Mouse (Mus musculus) MEL (cell line): ENCODE data around the gene Bicral. TPM values are rescaled to one million over a fixed set of nuclear protein-coding genes. Genes with fewer than 3 reads are reported as not detected.
A peak's percentile ranks its signal among the peaks of the same experiment; 100 is the strongest.

ENCODE experiments used
- DNase-seq: peaks from one replicate; pipeline ENCODE4 v3.0.0; 2011; ENCODE audit warnings: low read depth, low spot score
- H3K27ac ChIP-seq: 2 replicates; pipeline ENCODE4 v1.5.1; 2012; ENCODE audit warnings: low read depth, mild to moderate bottlenecking, control low read depth, low read length, moderate library complexity; ENCODE audit not compliant: control insufficient read depth
- H3K27me3 ChIP-seq, 2 experiments: fragments of 150-350 bp in 1 of 2; sonication (generic) in 1 of 2; 2 replicates each; pipeline ENCODE4 v1.6.1; 2012; ENCODE audit warnings: low read length in 2 of 2, mild to moderate bottlenecking in 2 of 2, improper control_type of control experiment in 1 of 2, moderate library complexity in 1 of 2; ENCODE audit not compliant: insufficient read depth in 2 of 2, control insufficient read depth in 1 of 2
- H3K36me3 ChIP-seq, 2 experiments: 2 replicates each; pipeline ENCODE4 v1.6.1; 2012 to 2014; ENCODE audit warnings: low read length in 2 of 2, improper control_type of control experiment in 1 of 2, inconsistent platforms in 1 of 2, mild to moderate bottlenecking in 1 of 2; ENCODE audit not compliant: insufficient read depth in 2 of 2, control insufficient read depth in 1 of 2
- H3K4me1 ChIP-seq, 2 experiments: fragments of 150-350 bp in 1 of 2; sonication (generic) in 1 of 2; 2 replicates each; pipeline ENCODE4 v1.6.1; 2012; ENCODE audit warnings: low read length in 2 of 2, improper control_type of control experiment in 1 of 2, mild to moderate bottlenecking in 1 of 2; ENCODE audit not compliant: insufficient read depth in 2 of 2, control insufficient read depth in 1 of 2
- H3K4me3 ChIP-seq, 2 experiments: fragments of 150-350 bp in 1 of 2; sonication (generic) in 1 of 2; 2 replicates each; pipeline ENCODE4 v1.5.1; 2012; ENCODE audit warnings: low read depth in 2 of 2, low read length in 2 of 2, mild to moderate bottlenecking in 2 of 2, moderate library complexity in 2 of 2, control low read depth in 1 of 2, improper control_type of control experiment in 1 of 2; ENCODE audit not compliant: control insufficient read depth in 1 of 2, insufficient read depth in 1 of 2
- H3K79me2 ChIP-seq: 2 replicates; pipeline ENCODE4 v1.6.1; 2012; ENCODE audit warnings: mild to moderate bottlenecking, low read length, moderate library complexity; ENCODE audit not compliant: control insufficient read depth, poor library complexity, insufficient read depth
- H3K9ac ChIP-seq: 2 replicates; pipeline ENCODE4 v1.6.1; 2012; ENCODE audit warnings: low read depth, mild to moderate bottlenecking, control low read depth, low read length, moderate library complexity; ENCODE audit not compliant: control insufficient read depth, poor library complexity, severe bottlenecking
- H3K9me3 ChIP-seq: fragments of 150-350 bp; sonication (generic); replicated peaks from 2 replicates; pipeline ENCODE4 v1.6.1; 2012; ENCODE audit warnings: mild to moderate bottlenecking, low read length, improper control_type of control experiment, moderate library complexity; ENCODE audit not compliant: insufficient read depth
- BHLHE40 ChIP-seq: IDR thresholded peaks from 2 replicates; pipeline ENCODE4 v1.6.1; 2012; ENCODE audit warnings: low read depth, mild to moderate bottlenecking, inconsistent platforms, low read length, improper control_type of control experiment, borderline replicate concordance
- E2F4 ChIP-seq: IDR thresholded peaks from 2 replicates; pipeline ENCODE4 v1.6.1; 2011; ENCODE audit warnings: low read depth, low read length, improper control_type of control experiment, borderline replicate concordance
- EP300 ChIP-seq, 2 experiments: IDR thresholded peaks; 2 replicates each; pipeline ENCODE4 v1.6.1; 2011; ENCODE audit warnings: improper control_type of control experiment in 2 of 2, low read length in 2 of 2, low read depth in 1 of 2, mild to moderate bottlenecking in 1 of 2
- ETS1 ChIP-seq: IDR thresholded peaks from 2 replicates; pipeline ENCODE4 v1.6.1; 2012; ENCODE audit warnings: low read depth, mild to moderate bottlenecking, inconsistent platforms, low read length, improper control_type of control experiment, moderate library complexity
- GATA1 ChIP-seq: IDR thresholded peaks from 2 replicates; pipeline ENCODE4 v1.6.1; 2011; ENCODE audit warnings: low read depth, low read length, improper control_type of control experiment
- MAX ChIP-seq: IDR thresholded peaks from 2 replicates; pipeline ENCODE4 v1.6.1; 2011; ENCODE audit warnings: low read length, improper control_type of control experiment
- MYC ChIP-seq: IDR thresholded peaks from 2 replicates; pipeline ENCODE4 v1.6.1; 2011; ENCODE audit warnings: low read depth, mild to moderate bottlenecking, low read length, improper control_type of control experiment, moderate library complexity
- POLR2A ChIP-seq, 2 experiments: IDR thresholded peaks; 2 replicates each; pipeline ENCODE4 v1.6.1; 2011 to 2012; ENCODE audit warnings: low read length in 2 of 2, mild to moderate bottlenecking in 2 of 2, control low read depth in 1 of 2, improper control_type of control experiment in 1 of 2, low read depth in 1 of 2, moderate library complexity in 1 of 2; ENCODE audit not compliant: control insufficient read depth in 1 of 2, insufficient read depth in 1 of 2, poor library complexity in 1 of 2
- RAD21 ChIP-seq: IDR thresholded peaks from 2 replicates; pipeline ENCODE4 v1.6.1; 2011; ENCODE audit warnings: mild to moderate bottlenecking, low read depth, low read length, improper control_type of control experiment
- RCOR1 ChIP-seq: IDR thresholded peaks from 2 replicates; pipeline ENCODE4 v1.6.1; 2012; ENCODE audit warnings: low read depth, mild to moderate bottlenecking, inconsistent platforms, low read length, improper control_type of control experiment
- SIN3A ChIP-seq: IDR thresholded peaks from 2 replicates; pipeline ENCODE4 v1.6.1; 2012; ENCODE audit warnings: low read length, improper control_type of control experiment, inconsistent platforms
- TAL1 ChIP-seq: IDR thresholded peaks from 2 replicates; pipeline ENCODE4 v1.6.1; 2012; ENCODE audit warnings: mild to moderate bottlenecking, inconsistent platforms, low read length, moderate library complexity, mixed read lengths
- TCF12 ChIP-seq: IDR thresholded peaks from 2 replicates; pipeline ENCODE4 v1.6.1; 2014; ENCODE audit warnings: low read depth, mild to moderate bottlenecking, inconsistent platforms, low read length, improper control_type of control experiment, moderate library complexity
- USF2 ChIP-seq, 2 experiments: IDR thresholded peaks; 2 replicates each; pipeline ENCODE4 v1.6.1; 2011 to 2012; ENCODE audit warnings: improper control_type of control experiment in 2 of 2, low read length in 2 of 2, borderline replicate concordance in 1 of 2, inconsistent platforms in 1 of 2, low read depth in 1 of 2, mild to moderate bottlenecking in 1 of 2; ENCODE audit not compliant: insufficient read depth in 1 of 2
- ZC3H11A ChIP-seq: IDR thresholded peaks from 2 replicates; pipeline ENCODE4 v1.6.1; 2012; ENCODE audit warnings: low read depth, mild to moderate bottlenecking, inconsistent platforms, low read length, improper control_type of control experiment
- ZMIZ1 ChIP-seq: IDR thresholded peaks from 2 replicates; pipeline ENCODE4 v1.6.1; 2012; ENCODE audit warnings: low read depth, mild to moderate bottlenecking, inconsistent platforms, low read length, improper control_type of control experiment, moderate library complexity
- ZNF384 ChIP-seq: IDR thresholded peaks from 2 replicates; pipeline ENCODE4 v1.6.1; 2012; ENCODE audit warnings: low read depth, mild to moderate bottlenecking, inconsistent platforms, low read length, improper control_type of control experiment
- polyA plus RNA-seq, 2 experiments: library from polyadenylated mRNA; stranded (reverse) in 1 of 2; unstranded in 1 of 2; fragments of >175 nt in 1 of 2; fragments of >200 nt in 1 of 2; gene quantifications; 2 replicates each; pipeline versions ENCODE4 v1.2.1 to v1.2.4; 2012; ENCODE audit warnings: low replicate concordance in 2 of 2, low read depth in 1 of 2; ENCODE audit not compliant: insufficient read length in 2 of 2, insufficient read depth in 1 of 2, missing spikeins in 1 of 2
- total RNA-seq: library from RNA; depleted of rRNA; stranded (reverse); fragments of 300-350 nt; gene quantifications from 2 replicates; pipeline ENCODE4 v1.2.3, GENCODE M21; 2012

Bicral gene
- total and polyA plus RNA-seq, 3 experiments, result 3.7 to 6.9 TPM; not detected in 1

GRCm38 (mm10) chr17:46820628-46821027, 37.7 kb downstream of the Bicral start:
- DNase-seq, result no peak
- H3K79me2 ChIP-seq, result no peaks in the 10 kb centered on the region
- no peak overlapping the region for H3K4me3 ChIP-seq
- no peak for TF ChIP-seq ZC3H11A
- no peak for TF ChIP-seq E2F4
- TF ChIP-seq RCOR1, result no peak
- peaks cover 0 to 12% of the 10 kb centered on the region in 2 experiments; a peak in 2 of 4 replicates for H3K4me1 ChIP-seq
- no peaks in the 10 kb centered on the region for H3K27me3 ChIP-seq
- no peak overlapping the region for H3K27ac ChIP-seq
- H3K9me3 ChIP-seq, result no peaks in the 10 kb centered on the region
- H3K9ac ChIP-seq, result no peak overlapping the region
- H3K36me3 ChIP-seq, result peaks cover 0 to 8% of the 10 kb centered on the region in 2 experiments; a peak in 2 of 4 replicates

- H3K27ac ChIP-seq, result peak overlapping the region; percentile 41
- peaks cover 0 to 8% of the 10 kb centered on the region in 2 experiments; a peak in 2 of 4 replicates for H3K36me3 ChIP-seq
- peaks cover 0 to 12% of the 10 kb centered on the region in 2 experiments; a peak in 2 of 4 replicates for H3K4me1 ChIP-seq
- TF ChIP-seq BHLHE40 (peak; percentile 62; the same call in 1 of the 2 replicates), ETS1 (peak; percentile 76), ZC3H11A (no peak), ZNF384 (no peak; the same call in 1 of the 2 replicates), SIN3A (0 out of 2 replicates have a peak, but pooled peaks have one; percentile 51), TAL1 (peak; percentile 46; the same call in 1 of the 2 replicates), RAD21 (no peak), MAX (peak; percentile 62; the same call in 1 of the 2 replicates), GATA1 (peak; percentile 65), USF2 (IDR thresholded peaks at IDR 0.05; ENCODE audit: borderline replicate concordance in 1 of 2, insufficient read depth in 1 of 2, low read depth in 1 of 2, low read length in 2 of 2) (no peak), MYC (peak; percentile 67), EP300 (IDR thresholded peaks at IDR 0.05; ENCODE audit: low read depth in 1 of 2, low read length in 2 of 2) (peak; percentile 74 to 82), POLR2A (IDR thresholded peaks at IDR 0.05; ENCODE audit: control insufficient read depth in 1 of 2, insufficient read depth in 1 of 2, low read depth in 1 of 2, low read length in 2 of 2, poor library complexity in 1 of 2) (no peak), TCF12 (peak; percentile 88), ZMIZ1 (no peak), RCOR1 (peak; percentile 47; the same call in 1 of the 2 replicates)
- H3K79me2 ChIP-seq, result no peaks in the 10 kb centered on the region
- no peaks in the 10 kb centered on the region for H3K9me3 ChIP-seq
- H3K27me3 ChIP-seq, result no peaks in the 10 kb centered on the region
- H3K4me3 ChIP-seq, result peak overlapping the region; percentile 10 to 24; a peak in 2 of 4 replicates
- peak; percentile 70 for DNase-seq
- H3K9ac ChIP-seq, result peak overlapping the region; percentile 15; the same call in 1 of the 2 replicates
Measured at GRCm38 (mm10) chr17:46817734-46818158, 40.5 kb downstream of the Bicral start.
